Mouse (Mus musculus): ENCODE measurements around the gene Hfe2.
A peak's percentile ranks its signal among the peaks of the same experiment; 100 is the strongest.

The Hfe2 gene

DNA sequence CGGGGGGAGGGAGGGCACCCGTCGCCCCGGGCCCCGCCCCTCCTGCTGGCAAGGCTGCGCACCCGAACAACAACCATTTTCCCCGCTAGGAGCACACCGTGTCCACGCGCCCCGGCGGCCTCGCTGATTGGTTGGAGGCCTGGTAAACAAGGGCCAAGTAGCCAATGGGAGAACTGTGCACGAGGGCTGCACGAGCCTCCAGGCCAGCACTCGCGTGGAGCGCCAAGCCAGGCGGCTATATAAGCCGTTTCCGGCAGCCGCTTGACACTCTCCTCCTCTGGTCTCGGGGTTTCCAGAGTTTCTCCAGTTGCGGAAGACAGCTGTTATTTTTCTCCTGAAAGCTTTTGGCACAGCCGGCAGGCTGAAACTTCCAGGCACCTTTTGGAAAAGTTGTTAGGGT lies 32.7 kb downstream of the Hfe2 start, which contains the start of gene Txnip:
Gene Txnip, plus strand, starts transcription at position 264 of the 400 bp plus-strand sequence.
- peak; percentile 99 to 100 for DNase-seq (ENCODE audit: low spot score in 2 of 2)

DNA sequence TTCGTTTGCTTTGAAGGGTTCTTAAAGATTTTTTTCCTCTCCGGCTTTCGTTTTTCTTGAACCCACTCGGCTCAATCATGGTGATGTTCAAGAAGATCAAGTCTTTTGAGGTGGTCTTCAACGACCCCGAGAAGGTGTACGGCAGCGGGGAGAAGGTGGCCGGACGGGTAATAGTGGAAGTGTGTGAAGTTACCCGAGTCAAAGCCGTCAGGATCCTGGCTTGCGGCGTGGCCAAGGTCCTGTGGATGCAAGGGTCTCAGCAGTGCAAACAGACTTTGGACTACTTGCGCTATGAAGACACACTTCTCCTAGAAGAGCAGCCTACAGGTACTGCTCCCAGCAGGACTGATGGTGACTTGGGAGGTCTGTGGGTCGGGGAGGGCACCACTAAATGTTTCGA lies 33.2 kb downstream of the Hfe2 start:
- DNase-seq (ENCODE audit: low spot score in 2 of 2) = no peak

- DNase-seq (ENCODE audit: low spot score in 2 of 2) = no peak
These were observed 33.8 kb downstream of the Hfe2 start for GRCm38 (mm10) chr3:96558668-96559196.

DNA sequence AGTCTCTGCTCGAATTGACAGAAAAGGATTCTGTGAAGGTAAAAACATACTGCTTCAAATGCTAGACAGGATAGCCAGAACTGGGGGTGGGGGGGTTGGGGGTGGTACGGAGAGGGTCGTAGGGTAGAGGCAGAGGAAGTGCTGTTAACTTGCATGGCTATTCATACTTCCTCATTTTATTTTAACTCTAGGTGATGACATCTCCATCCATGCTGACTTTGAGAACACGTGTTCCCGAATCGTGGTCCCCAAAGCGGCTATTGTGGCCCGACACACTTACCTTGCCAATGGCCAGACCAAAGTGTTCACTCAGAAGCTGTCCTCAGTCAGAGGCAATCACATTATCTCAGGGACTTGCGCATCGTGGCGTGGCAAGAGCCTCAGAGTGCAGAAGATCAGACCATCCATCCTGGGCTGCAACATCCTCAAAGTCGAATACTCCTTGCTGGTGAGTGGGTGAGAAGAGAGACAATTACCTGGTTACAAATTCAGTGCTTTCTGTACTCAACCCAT lies 34.5 kb downstream of the Hfe2 start:
- DNase-seq (ENCODE audit: low spot score in 2 of 2) = no peak

GRCm38 (mm10) chr3:96559911-96560850 lies 35.2 kb downstream of the Hfe2 start:
- no peak for DNase-seq (ENCODE audit: low spot score in 2 of 2)

DNA sequence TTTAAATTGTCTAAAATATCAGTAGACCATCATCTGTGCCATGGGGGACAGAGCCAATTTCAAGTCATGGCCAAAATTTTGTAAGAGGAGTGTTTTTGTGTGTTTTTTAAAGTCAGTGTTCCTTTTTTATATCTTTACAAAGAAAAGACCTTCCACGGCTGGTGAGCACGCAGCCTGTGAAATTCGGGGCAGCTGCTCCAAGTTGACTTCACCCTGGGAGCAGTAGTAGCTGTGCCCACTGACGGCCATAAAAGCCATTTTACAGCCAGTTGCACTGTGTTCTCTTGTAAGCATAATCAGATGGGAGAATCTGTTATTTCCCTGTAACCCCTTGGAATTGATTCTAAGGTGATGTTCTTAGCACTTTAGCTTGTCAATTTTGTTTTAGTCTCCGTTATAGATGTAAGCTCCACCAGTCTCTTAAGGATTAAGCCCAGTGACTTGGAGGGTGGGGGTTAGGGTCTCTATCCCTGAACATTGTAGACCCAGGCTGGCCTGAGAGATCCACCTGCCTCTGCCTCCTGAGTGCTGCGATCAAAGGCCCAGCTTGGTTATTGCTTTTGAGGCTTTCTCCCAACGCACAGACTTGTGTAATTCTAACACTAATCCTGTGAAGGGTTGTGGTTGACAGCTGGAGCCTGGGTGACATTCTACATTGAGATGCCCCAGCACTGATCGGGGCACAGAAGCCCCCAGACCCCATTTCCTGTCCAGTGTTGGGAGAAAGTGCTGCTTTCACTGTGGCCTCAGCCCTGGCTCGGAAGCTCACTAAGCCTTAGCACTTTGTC lies 36.1 kb downstream of the Hfe2 start:
- DNase-seq (ENCODE audit: low spot score in 2 of 2) = no peak

- no peak for DNase-seq (ENCODE audit: low spot score in 2 of 2)
These were observed 37.1 kb downstream of the Hfe2 start for GRCm38 (mm10) chr3:96561946-96562681.

GRCm38 (mm10) chr3:96563267-96563666 lies 38.3 kb downstream of the Hfe2 start:
- DNase-seq (ENCODE audit: low spot score in 2 of 2) = no peak

GRCm38 (mm10) chr3:96563911-96564632 lies 39.1 kb downstream of the Hfe2 start:
- DNase-seq (ENCODE audit: low spot score in 2 of 2) = no peak

- DNase-seq (ENCODE audit: low spot score in 2 of 2) = peak in 1 of 2 experiments; percentile 54
These were observed 39.7 kb downstream of the Hfe2 start for GRCm38 (mm10) chr3:96564633-96565032.

GRCm38 (mm10) chr3:96565105-96565504 lies 40.1 kb downstream of the Hfe2 start:
- DNase-seq (ENCODE audit: low spot score in 2 of 2) = no peak

GRCm38 (mm10) chr3:96566661-96567450 lies 41.9 kb downstream of the Hfe2 start:
- no peak for DNase-seq (ENCODE audit: low spot score in 2 of 2)

DNA sequence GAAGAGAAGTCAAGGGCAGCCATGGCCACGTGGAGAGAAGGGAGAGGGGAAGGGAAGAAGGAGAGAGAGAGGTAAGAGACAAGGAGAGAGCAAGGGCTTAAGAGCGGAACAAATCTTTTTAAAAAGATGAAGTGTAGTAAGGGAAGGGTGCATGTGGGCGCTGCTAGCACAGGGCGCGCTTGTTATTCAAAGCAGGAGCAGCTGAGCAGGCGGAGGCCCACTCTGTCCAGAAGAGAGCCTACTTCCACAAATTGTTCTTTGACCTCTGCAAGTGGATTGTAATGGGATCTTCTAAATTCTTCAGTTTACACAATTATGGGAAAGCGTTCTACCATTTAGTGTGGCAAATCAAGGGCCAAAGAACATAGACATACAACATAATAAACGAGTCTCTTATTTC lies 43.6 kb downstream of the Hfe2 start:
- no peak for DNase-seq (ENCODE audit: low spot score in 2 of 2)

- DNase-seq (ENCODE audit: low spot score in 2 of 2) = no peak
These were observed 44.5 kb downstream of the Hfe2 start for GRCm38 (mm10) chr3:96569506-96569905.

DNA sequence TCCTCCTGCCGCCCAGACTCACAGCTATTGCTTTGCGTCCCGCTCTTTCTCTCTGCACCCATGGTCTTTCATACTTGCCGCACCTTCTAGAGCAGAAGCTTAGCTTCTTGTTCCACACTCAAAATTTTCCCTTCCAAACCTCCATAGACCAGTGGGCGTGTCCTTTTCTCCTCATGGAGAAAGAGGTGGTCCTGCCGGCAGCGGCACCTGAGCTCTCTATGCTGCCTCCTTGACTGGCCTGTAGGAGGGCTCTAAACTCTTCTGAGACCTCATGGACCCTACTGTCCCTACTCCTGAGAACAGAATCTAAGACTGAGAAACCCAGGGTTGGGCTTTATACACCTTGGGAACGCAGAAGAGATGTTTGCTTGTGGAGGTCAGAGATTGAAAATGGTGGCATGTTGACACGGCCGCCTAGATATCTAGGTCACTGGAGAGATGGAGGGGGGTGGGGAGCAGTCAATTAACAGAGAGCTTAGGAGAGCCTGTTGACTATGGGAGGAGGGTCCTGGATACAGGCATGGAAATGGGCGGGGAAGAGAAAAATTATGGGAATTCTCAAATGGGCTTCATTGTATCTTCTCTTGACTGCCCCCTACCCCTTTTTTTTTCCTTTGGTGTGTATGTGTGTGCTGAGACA lies 45.1 kb downstream of the Hfe2 start:
- DNase-seq (ENCODE audit: low spot score in 2 of 2) = no peak

DNA sequence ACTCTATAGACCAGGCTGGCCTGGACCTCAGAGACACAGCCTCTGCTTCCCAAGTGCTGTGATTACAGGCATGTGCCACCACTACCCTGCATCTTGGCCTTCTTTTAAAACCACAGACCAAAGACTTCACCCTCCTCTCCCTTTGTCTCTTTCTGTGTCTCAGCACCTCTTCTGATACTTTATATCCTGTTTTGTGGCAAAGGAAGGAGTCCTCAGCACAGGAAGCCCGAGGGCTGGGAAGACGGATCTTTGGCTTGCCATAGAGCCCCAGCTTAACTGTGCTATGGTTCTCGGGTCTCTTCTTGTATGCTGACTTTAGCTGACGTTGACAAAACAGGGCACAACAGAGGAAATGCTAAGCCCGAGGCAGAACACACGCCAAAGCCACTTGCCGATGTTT lies 45.7 kb downstream of the Hfe2 start:
- no peak for DNase-seq (ENCODE audit: low spot score in 2 of 2)

DNA sequence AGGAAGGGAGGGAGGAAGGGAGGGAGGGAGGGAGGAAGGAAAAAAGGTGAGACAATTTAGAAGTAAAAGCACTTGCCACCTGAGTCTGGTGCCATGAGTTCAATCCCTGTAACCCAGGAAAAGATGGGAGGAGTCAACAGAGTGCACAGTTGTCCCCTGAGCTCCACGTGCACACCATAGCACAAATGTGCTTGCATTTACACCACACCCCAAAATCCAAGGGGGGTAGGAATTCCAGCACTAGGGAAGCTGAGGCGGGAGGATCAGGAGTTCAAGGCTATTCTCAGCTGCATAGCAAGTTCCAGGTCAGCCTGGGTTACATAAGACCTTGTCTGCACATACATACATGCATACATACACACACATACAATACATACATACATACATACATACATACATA lies 46.4 kb downstream of the Hfe2 start:
- DNase-seq (ENCODE audit: low spot score in 2 of 2) = no peak

- DNase-seq (ENCODE audit: low spot score in 2 of 2) = no peak
These were observed 47.1 kb downstream of the Hfe2 start for GRCm38 (mm10) chr3:96571896-96572698.
